Mouse (Mus musculus): ENCODE results near the gene Cyp2j12.
"Not testable (repeated sequence)": the region's sequence is repeated elsewhere in the genome, so short reads cannot be mapped to it uniquely, and the experiment has no call there.

DNA sequence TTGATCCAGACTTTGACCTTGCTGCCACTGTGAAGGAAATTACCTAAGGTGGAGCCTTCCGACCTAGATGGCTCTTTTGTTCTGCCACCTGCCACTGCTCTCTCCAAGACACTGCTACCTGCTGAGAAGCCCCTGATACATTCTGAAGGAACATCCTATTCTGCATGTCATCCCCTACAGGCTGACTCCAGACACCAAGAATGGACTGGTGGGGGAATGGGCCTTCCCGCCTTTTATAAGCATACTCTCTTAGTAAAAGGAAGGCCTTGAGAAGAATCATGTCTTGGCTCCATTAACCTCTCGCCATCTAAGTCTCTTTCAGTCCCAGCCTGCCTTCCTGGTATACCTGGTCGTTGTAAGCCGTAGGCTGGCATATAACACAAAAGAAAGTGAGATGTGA lies 48.4 kb upstream of the Cyp2j12 start:
- TF ChIP-seq CTCF (conservative IDR thresholded peaks at IDR 0.05; ENCODE audit: low read length), result not testable (repeated sequence)
- 0 out of 2 replicates have a peak, but pooled peaks have one; percentile 8 for TF ChIP-seq NANOG (IDR thresholded peaks at IDR 0.05; ENCODE audit: borderline replicate concordance, low read length)

All from E14TG2a.4 (cell line).